Mouse (Mus musculus) hindbrain, embryonic 13.5 days (tissue): ENCODE results near the gene Aldh16a1. TPM values are rescaled to one million over a fixed set of nuclear protein-coding genes. Genes with fewer than 3 reads are reported as not detected.
"Not testable (repeated sequence)": the region's sequence is repeated elsewhere in the genome, so short reads cannot be mapped to it uniquely, and the experiment has no call there.

Experiments used
- ATAC-seq: fragments of 200-750 bp; cut with Nextera tagmentation; 2 replicates; pipeline ENCODE4 v1.8.0; 2017; ENCODE audit warnings: moderate TSS enrichment; ENCODE audit not compliant: low FRiP score
- H3K27ac ChIP-seq: fragments of 300-500 bp; sonication (generic); 2 replicates; pipeline ENCODE4 v1.5.1; 2015; ENCODE audit warnings: inconsistent platforms, mild to moderate bottlenecking, moderate library complexity
- H3K27me3 ChIP-seq: fragments of 300-500 bp; sonication (generic); 2 replicates; pipeline ENCODE4 v1.6.1; 2015; ENCODE audit warnings: mild to moderate bottlenecking, inconsistent platforms
- H3K36me3 ChIP-seq: fragments of 300-500 bp; sonication (generic); 2 replicates; pipeline ENCODE4 v1.6.1; 2015; ENCODE audit warnings: mild to moderate bottlenecking, inconsistent platforms
- H3K4me1 ChIP-seq: fragments of 300-500 bp; sonication (generic); replicated peaks from 2 replicates; pipeline ENCODE4 v1.6.1; 2015; ENCODE audit warnings: inconsistent platforms
- H3K4me2 ChIP-seq: fragments of 300-500 bp; sonication (generic); 2 replicates; pipeline ENCODE4 v1.6.1; 2015; ENCODE audit warnings: inconsistent platforms, mild to moderate bottlenecking, moderate library complexity
- H3K4me3 ChIP-seq: fragments of 300-500 bp; sonication (generic); 2 replicates; pipeline ENCODE4 v1.5.1; 2015; ENCODE audit warnings: mild to moderate bottlenecking, inconsistent platforms
- H3K9ac ChIP-seq: fragments of 300-500 bp; sonication (generic); 2 replicates; pipeline ENCODE4 v1.6.1; 2015; ENCODE audit warnings: mild to moderate bottlenecking, inconsistent platforms
- H3K9me3 ChIP-seq: fragments of 300-500 bp; sonication (generic); 2 replicates; pipeline ENCODE4 v1.6.1; 2016; ENCODE audit warnings: inconsistent platforms
- WGBS: fragments of 180-500 bp; shearing (Covaris S2); methylation state at CpG from one replicate; pipeline ENCODE4 v1.1.7; 2015; 5-methylcytosine and 5-hydroxymethylcytosine counted together
- polyA plus RNA-seq: library from polyadenylated mRNA; unstranded; fragments of >200 nt; fragmentation: Nextera tagmentation; extraction: Ambion mirVana; gene quantifications from 2 replicates; pipeline ENCODE4 v1.2.1, GENCODE M21; 2015

Aldh16a1 gene
- polyA plus RNA-seq, 1 experiment from 2014 or later, result 24.5 TPM

- Histone ChIP-seq H3K9ac (peak overlapping the region; percentile 39; the same call in 1 of the 2 replicates), H3K27ac (no peak overlapping the region), H3K27me3 (peaks cover 97% of the 10 kb centered on the region), H3K4me3 (peak overlapping the region; percentile 17), H3K9me3 (no peaks in the 10 kb centered on the region), H3K4me2 (peak overlapping the region; percentile 31), H3K36me3 (no peaks in the 10 kb centered on the region), H3K4me1 (peaks cover 22% of the 10 kb centered on the region)
- no peak for ATAC-seq
- WGBS, result 3% methylated on average over 30 of the region's 31 CpGs
Measured at GRCm38 (mm10) chr7:45176356-45176755, 22.0 kb upstream of the Aldh16a1 start.

GRCm38 (mm10) chr7:45175929-45176328, 21.5 kb upstream of the Aldh16a1 start:
- Histone ChIP-seq H3K4me1 (peaks cover 18% of the 10 kb centered on the region), H3K27ac (no peak overlapping the region), H3K9me3 (no peaks in the 10 kb centered on the region), H3K4me2 (peak overlapping the region; percentile 31), H3K36me3 (no peaks in the 10 kb centered on the region), H3K9ac (0 out of 2 replicates have a peak overlapping the region, but pooled peaks have one; percentile 39), H3K4me3 (peak overlapping the region; percentile 17), H3K27me3 (peaks cover 97% of the 10 kb centered on the region)
- 1% methylated on average over 23 of the region's 23 CpGs for WGBS
- no peak for ATAC-seq

GRCm38 (mm10) chr7:45175398-45175797, 21.0 kb upstream of the Aldh16a1 start:
- H3K27me3 ChIP-seq, result peaks cover 97% of the 10 kb centered on the region
- no peak overlapping the region for H3K27ac ChIP-seq
- peaks cover 17% of the 10 kb centered on the region for H3K4me1 ChIP-seq
- no peaks in the 10 kb centered on the region for H3K36me3 ChIP-seq
- H3K9me3 ChIP-seq, result no peaks in the 10 kb centered on the region
- H3K4me3 ChIP-seq, result no peak overlapping the region
- H3K4me2 ChIP-seq, result no peak overlapping the region
- no peak for ATAC-seq
- WGBS, result 2% methylated on average over 13 of the region's 13 CpGs
- H3K9ac ChIP-seq, result no peak overlapping the region

GRCm38 (mm10) chr7:45174567-45175280, 20.3 kb upstream of the Aldh16a1 start:
- H3K4me1 ChIP-seq, result peaks cover 17% of the 10 kb centered on the region
- no peak overlapping the region for H3K9ac ChIP-seq
- WGBS, result 6% methylated on average over 20 of the region's 29 CpGs
- H3K4me3 ChIP-seq, result 0 out of 2 replicates have a peak overlapping the region, but pooled peaks have one; percentile 9
- no peak for ATAC-seq
- no peak overlapping the region for H3K27ac ChIP-seq
- H3K36me3 ChIP-seq, result no peaks in the 10 kb centered on the region
- H3K4me2 ChIP-seq, result peak overlapping the region; percentile 31; the same call in 1 of the 2 replicates
- H3K27me3 ChIP-seq, result peaks cover 97% of the 10 kb centered on the region
- H3K9me3 ChIP-seq, result 0 out of 2 replicates have a peak, but pooled peaks cover 1% of the 10 kb centered on the region

GRCm38 (mm10) chr7:45173772-45174171, 19.4 kb upstream of the Aldh16a1 start:
- H3K4me1 ChIP-seq, result peaks cover 19% of the 10 kb centered on the region
- not testable (repeated sequence) for H3K9me3 ChIP-seq, ATAC-seq, H3K36me3 ChIP-seq, H3K27ac ChIP-seq, H3K4me3 ChIP-seq, H3K9ac ChIP-seq, H3K4me2 ChIP-seq
- 55% methylated on average over 1 of the region's 1 CpGs for WGBS
- peaks cover 97% of the 10 kb centered on the region for H3K27me3 ChIP-seq

- Histone ChIP-seq H3K9ac (no peak overlapping the region), H3K4me2 (no peak overlapping the region), H3K4me1 (peaks cover 27% of the 10 kb centered on the region), H3K4me3 (no peak overlapping the region), H3K9me3 (0 out of 2 replicates have a peak, but pooled peaks cover 5% of the 10 kb centered on the region), H3K27me3 (peaks cover 97% of the 10 kb centered on the region), H3K36me3 (no peaks in the 10 kb centered on the region), H3K27ac (no peak overlapping the region)
- no peak for ATAC-seq
- WGBS, result 58% methylated on average over 7 of the region's 7 CpGs
Measured at GRCm38 (mm10) chr7:45172974-45173373, 18.6 kb upstream of the Aldh16a1 start.

GRCm38 (mm10) chr7:45169495-45169894, 15.1 kb upstream of the Aldh16a1 start:
- no peak for ATAC-seq
- peaks cover 20% of the 10 kb centered on the region for H3K4me1 ChIP-seq
- H3K27me3 ChIP-seq, result peaks cover 97% of the 10 kb centered on the region
- H3K9ac ChIP-seq, result no peak overlapping the region
- H3K36me3 ChIP-seq, result no peaks in the 10 kb centered on the region
- WGBS, result 88% methylated on average over 3 of the region's 3 CpGs
- no peak overlapping the region for H3K4me2 ChIP-seq
- no peak overlapping the region for H3K4me3 ChIP-seq
- 0 out of 2 replicates have a peak, but pooled peaks cover 5% of the 10 kb centered on the region for H3K9me3 ChIP-seq
- H3K27ac ChIP-seq, result no peak overlapping the region

- H3K9ac ChIP-seq, result peak overlapping the region; percentile 39
- 4% methylated on average over 24 of the region's 24 CpGs for WGBS
Measured at GRCm38 (mm10) chr7:45168656-45169055, 14.3 kb upstream of the Aldh16a1 start.

GRCm38 (mm10) chr7:45167761-45168445, 13.5 kb upstream of the Aldh16a1 start:
- H3K36me3 ChIP-seq, result no peaks in the 10 kb centered on the region
- H3K27me3 ChIP-seq, result peaks cover 99% of the 10 kb centered on the region
- 0 out of 2 replicates have a peak, but pooled peaks cover 5% of the 10 kb centered on the region for H3K9me3 ChIP-seq
- H3K4me2 ChIP-seq, result 0 out of 2 replicates have a peak overlapping the region, but pooled peaks have one; percentile 11
- 0 out of 2 replicates have a peak overlapping the region, but pooled peaks have one; percentile 5 for H3K4me3 ChIP-seq
- peaks cover 27% of the 10 kb centered on the region for H3K4me1 ChIP-seq
- 2% methylated on average over 19 of the region's 19 CpGs for WGBS
- no peak overlapping the region for H3K27ac ChIP-seq
- H3K9ac ChIP-seq, result peak overlapping the region; percentile 39
- ATAC-seq, result no peak

More at GRCm38 (mm10) chr7:45168656-45169055, 14.3 kb upstream of the Aldh16a1 start:
- Histone ChIP-seq H3K4me1 (peaks cover 26% of the 10 kb centered on the region), H3K9me3 (0 out of 2 replicates have a peak, but pooled peaks cover 5% of the 10 kb centered on the region), H3K36me3 (no peaks in the 10 kb centered on the region), H3K27ac (no peak overlapping the region), H3K4me3 (peak overlapping the region; percentile 17), H3K4me2 (peak overlapping the region; percentile 36), H3K27me3 (peaks cover 97% of the 10 kb centered on the region)
- no peak; the same call in 1 of the 2 replicates for ATAC-seq

- Histone ChIP-seq H3K4me2 (no peak overlapping the region), H3K4me3 (no peak overlapping the region), H3K27me3 (peaks cover 97% of the 10 kb centered on the region), H3K4me1 (peaks cover 35% of the 10 kb centered on the region), H3K36me3 (no peaks in the 10 kb centered on the region), H3K9ac (no peak overlapping the region), H3K9me3 (0 out of 2 replicates have a peak, but pooled peaks cover 5% of the 10 kb centered on the region), H3K27ac (no peak overlapping the region)
- ATAC-seq, result no peak
- WGBS, result 26% methylated on average over 10 of the region's 10 CpGs
Measured at GRCm38 (mm10) chr7:45166950-45167401, 12.6 kb upstream of the Aldh16a1 start.

GRCm38 (mm10) chr7:45165701-45166100, 11.3 kb upstream of the Aldh16a1 start:
- Histone ChIP-seq H3K36me3 (peaks cover 3% of the 10 kb centered on the region; the same call in 1 of the 2 replicates), H3K27me3 (peaks cover 85% of the 10 kb centered on the region), H3K27ac (no peak overlapping the region), H3K4me2 (no peak overlapping the region), H3K9me3 (0 out of 2 replicates have a peak, but pooled peaks cover 5% of the 10 kb centered on the region), H3K4me1 (peaks cover 36% of the 10 kb centered on the region), H3K4me3 (no peak overlapping the region), H3K9ac (no peak overlapping the region)
- WGBS, result 39% methylated on average over 11 of the region's 11 CpGs
- ATAC-seq, result no peak

- Histone ChIP-seq H3K9ac (no peak overlapping the region), H3K27ac (no peak overlapping the region), H3K36me3 (peaks cover 11% of the 10 kb centered on the region), H3K9me3 (0 out of 2 replicates have a peak, but pooled peaks cover 5% of the 10 kb centered on the region), H3K27me3 (peaks cover 76% of the 10 kb centered on the region), H3K4me1 (peaks cover 36% of the 10 kb centered on the region), H3K4me3 (no peak overlapping the region), H3K4me2 (no peak overlapping the region)
- WGBS, result 67% methylated on average over 5 of the region's 5 CpGs
- ATAC-seq, result no peak
Measured at GRCm38 (mm10) chr7:45164833-45165232, 10.4 kb upstream of the Aldh16a1 start.
